Mouse (Mus musculus): ENCODE results near the gene Ugt1a2. TPM values are rescaled to one million over a fixed set of nuclear protein-coding genes. Genes with fewer than 3 reads are reported as not detected.

Ugt1a2 gene
- polyA plus RNA-seq, 1 experiment from 2014 or later, result not detected

Other genes starting within 250 kb of the Ugt1a2 start
- gene Usp40, start 192.1 kb upstream of the Ugt1a2 start, polyA plus RNA-seq (2015; fragmentation: Nextera tagmentation; extraction: Ambion mirVana), result 28.6 and 28.9 TPM in 2 replicates
- gene Ugt1a10, start 145.2 kb upstream of the Ugt1a2 start, polyA plus RNA-seq (2015; fragmentation: Nextera tagmentation; extraction: Ambion mirVana), result not detected in 2 replicates
- not detected in 2 replicates for gene Ugt1a9, start 129.8 kb upstream of the Ugt1a2 start, polyA plus RNA-seq (2015; fragmentation: Nextera tagmentation; extraction: Ambion mirVana)
- gene Ugt1a8, start 112.8 kb upstream of the Ugt1a2 start, polyA plus RNA-seq (2015; fragmentation: Nextera tagmentation; extraction: Ambion mirVana), result not detected in 2 replicates
- 1.0 and 1.7 TPM in 2 replicates for gene Ugt1a7c, start 105.5 kb upstream of the Ugt1a2 start, polyA plus RNA-seq (2015; fragmentation: Nextera tagmentation; extraction: Ambion mirVana)
- not detected in 2 replicates for gene Ugt1a6b, start 97.3 kb upstream of the Ugt1a2 start, polyA plus RNA-seq (2015; fragmentation: Nextera tagmentation; extraction: Ambion mirVana)
- gene Ugt1a6a, start 65.8 kb upstream of the Ugt1a2 start, polyA plus RNA-seq (2015; fragmentation: Nextera tagmentation; extraction: Ambion mirVana), result 0.19 and 0.20 TPM in 2 replicates
- not detected in 2 replicates for gene Ugt1a5, start 34.6 kb upstream of the Ugt1a2 start, polyA plus RNA-seq (2015; fragmentation: Nextera tagmentation; extraction: Ambion mirVana)
- gene Dnajb3, start 5.2 kb downstream of the Ugt1a2 start, polyA plus RNA-seq (2015; fragmentation: Nextera tagmentation; extraction: Ambion mirVana), result 5.3 and 5.8 TPM in 2 replicates
- gene Ugt1a1, start 11.4 kb downstream of the Ugt1a2 start, polyA plus RNA-seq (2015; fragmentation: Nextera tagmentation; extraction: Ambion mirVana), result not detected in 2 replicates
- gene Mroh2a, start 26.4 kb downstream of the Ugt1a2 start, polyA plus RNA-seq (2015; fragmentation: Nextera tagmentation; extraction: Ambion mirVana), result 0.33 and 0.50 TPM in 2 replicates
- gene Hjurp, start 77.0 kb downstream of the Ugt1a2 start, polyA plus RNA-seq (2015; fragmentation: Nextera tagmentation; extraction: Ambion mirVana), result 102 and 106 TPM in 2 replicates
- 0.03 and 0.04 TPM in 2 replicates for gene Trpm8, start 77.1 kb downstream of the Ugt1a2 start, polyA plus RNA-seq (2015; fragmentation: Nextera tagmentation; extraction: Ambion mirVana)
- gene Spp2, start 206.4 kb downstream of the Ugt1a2 start, polyA plus RNA-seq (2015; fragmentation: Nextera tagmentation; extraction: Ambion mirVana), result 0.79 and 4.4 TPM in 2 replicates